Mouse (Mus musculus) thymus, adult 2 months (tissue): ENCODE data around the gene Kank2. TPM values are rescaled to one million over a fixed set of nuclear protein-coding genes. Genes with fewer than 3 reads are reported as not detected.

Experiments
- DNase-seq: peaks from one replicate; pipeline ENCODE4 v3.0.0; 2021
- H3K27ac ChIP-seq: fragments of 200-500 bp; 2 replicates; pipeline ENCODE4 v1.5.1; 2012; ENCODE audit warnings: low read length, control low read depth; ENCODE audit not compliant: control insufficient read depth, insufficient read depth
- H3K27me3 ChIP-seq: fragments of 200-500 bp; 2 replicates; pipeline ENCODE4 v1.6.1; 2012; ENCODE audit warnings: mild to moderate bottlenecking, low read length, moderate library complexity, mixed read lengths; ENCODE audit not compliant: control insufficient read depth, insufficient read depth
- H3K36me3 ChIP-seq: fragments of 200-500 bp; 2 replicates; pipeline ENCODE4 v1.6.1; 2012; ENCODE audit warnings: mild to moderate bottlenecking, low read length, moderate library complexity; ENCODE audit not compliant: control insufficient read depth, insufficient read depth
- H3K4me1 ChIP-seq: fragments of 200-500 bp; replicated peaks from 2 replicates; pipeline ENCODE4 v1.6.1; 2012; ENCODE audit warnings: low read length; ENCODE audit not compliant: control insufficient read depth, insufficient read depth
- H3K4me3 ChIP-seq: fragments of 200-500 bp; 2 replicates; pipeline ENCODE4 v1.5.1; 2012; ENCODE audit warnings: mild to moderate bottlenecking, low read length, control low read depth, moderate library complexity; ENCODE audit not compliant: control insufficient read depth, insufficient read depth
- CTCF ChIP-seq: fragments of 200-500 bp; IDR thresholded peaks from 2 replicates; pipeline ENCODE4 v1.5.1; 2012; ENCODE audit warnings: mild to moderate bottlenecking, control low read depth, low read length, moderate library complexity, borderline replicate concordance; ENCODE audit not compliant: control insufficient read depth, poor library complexity, insufficient read depth; ENCODE audit errors: extremely low read depth
- POLR2A ChIP-seq: fragments of 200-500 bp; IDR thresholded peaks from 2 replicates; pipeline ENCODE4 v1.6.1; 2012; ENCODE audit warnings: mild to moderate bottlenecking, low read length, control low read depth, moderate library complexity; ENCODE audit not compliant: control insufficient read depth, poor library complexity, insufficient read depth; ENCODE audit errors: extremely low read depth
- WGBS: fragments of 180-500 bp; shearing (Covaris S2); methylation state at CpG from one replicate; pipeline ENCODE4 v1.1.7; 2018; 5-methylcytosine and 5-hydroxymethylcytosine counted together
- polyA plus RNA-seq: library from polyadenylated mRNA; depleted of rRNA; stranded (reverse); fragments of >200 nt; gene quantifications from 2 replicates; pipeline ENCODE4 v1.2.3, GENCODE M21; 2012

The Kank2 gene
- polyA plus RNA-seq, 1 experiment: 12.6 TPM

GRCm38 (mm10) chr9:21760155-21761088, 38.1 kb downstream of the Kank2 start, which contains the start of gene Spc24:
Gene Spc24, minus strand, starts transcription at chr9:21760303.
- Histone ChIP-seq H3K27me3 (no peaks in the 10 kb centered on the region), H3K36me3 (no peaks in the 10 kb centered on the region), H3K27ac (no peak within 1 kb of the TSS), H3K4me1 (peaks cover 21% of the 10 kb centered on the region), H3K4me3 (peak within 1 kb of the TSS; percentile 77)
- peak; percentile 96 for DNase-seq
- WGBS: under 1% methylated on average over 49 of the region's 54 CpGs
- TF ChIP-seq CTCF: no peak
- peak; percentile 59; the same call in 1 of the 2 replicates for TF ChIP-seq POLR2A

GRCm38 (mm10) chr9:21759718-21760117, 38.8 kb downstream of the Kank2 start:
- Histone ChIP-seq H3K4me1 (peaks cover 21% of the 10 kb centered on the region), H3K27ac (no peak overlapping the region), H3K36me3 (no peaks in the 10 kb centered on the region), H3K27me3 (no peaks in the 10 kb centered on the region), H3K4me3 (peak overlapping the region; percentile 77)
- DNase-seq: no peak
- TF ChIP-seq CTCF: no peak
- no peak for TF ChIP-seq POLR2A
- under 1% methylated on average over 20 of the region's 20 CpGs for WGBS

GRCm38 (mm10) chr9:21758576-21759529, 39.7 kb downstream of the Kank2 start:
- H3K4me1 ChIP-seq: peaks cover 21% of the 10 kb centered on the region
- H3K36me3 ChIP-seq: no peaks in the 10 kb centered on the region
- no peak for TF ChIP-seq POLR2A
- 78% methylated on average over 14 of the region's 14 CpGs for WGBS
- H3K27ac ChIP-seq: no peak overlapping the region
- peak; percentile 6 for DNase-seq
- H3K4me3 ChIP-seq: peak overlapping the region; percentile 29
- no peaks in the 10 kb centered on the region for H3K27me3 ChIP-seq

GRCm38 (mm10) chr9:21754516-21755321, 43.8 kb downstream of the Kank2 start:
- H3K27ac ChIP-seq: no peak overlapping the region
- TF ChIP-seq CTCF: no peak
- TF ChIP-seq POLR2A: no peak
- peaks cover 18% of the 10 kb centered on the region for H3K4me1 ChIP-seq
- H3K36me3 ChIP-seq: no peaks in the 10 kb centered on the region
- H3K27me3 ChIP-seq: no peaks in the 10 kb centered on the region
- no peak overlapping the region for H3K4me3 ChIP-seq
- WGBS: 92% methylated on average over 13 of the region's 13 CpGs
- DNase-seq: no peak

GRCm38 (mm10) chr9:21754003-21754402, 44.5 kb downstream of the Kank2 start:
- Histone ChIP-seq H3K27me3 (no peaks in the 10 kb centered on the region), H3K27ac (no peak overlapping the region), H3K36me3 (no peaks in the 10 kb centered on the region), H3K4me3 (no peak overlapping the region), H3K4me1 (peaks cover 13% of the 10 kb centered on the region)
- no peak for DNase-seq
- no peak for TF ChIP-seq CTCF
- TF ChIP-seq POLR2A: no peak
- 88% methylated on average over 2 of the region's 2 CpGs for WGBS
